ENCODE assay signal across 10 mouse cellular contexts in the genomic region with DNA sequence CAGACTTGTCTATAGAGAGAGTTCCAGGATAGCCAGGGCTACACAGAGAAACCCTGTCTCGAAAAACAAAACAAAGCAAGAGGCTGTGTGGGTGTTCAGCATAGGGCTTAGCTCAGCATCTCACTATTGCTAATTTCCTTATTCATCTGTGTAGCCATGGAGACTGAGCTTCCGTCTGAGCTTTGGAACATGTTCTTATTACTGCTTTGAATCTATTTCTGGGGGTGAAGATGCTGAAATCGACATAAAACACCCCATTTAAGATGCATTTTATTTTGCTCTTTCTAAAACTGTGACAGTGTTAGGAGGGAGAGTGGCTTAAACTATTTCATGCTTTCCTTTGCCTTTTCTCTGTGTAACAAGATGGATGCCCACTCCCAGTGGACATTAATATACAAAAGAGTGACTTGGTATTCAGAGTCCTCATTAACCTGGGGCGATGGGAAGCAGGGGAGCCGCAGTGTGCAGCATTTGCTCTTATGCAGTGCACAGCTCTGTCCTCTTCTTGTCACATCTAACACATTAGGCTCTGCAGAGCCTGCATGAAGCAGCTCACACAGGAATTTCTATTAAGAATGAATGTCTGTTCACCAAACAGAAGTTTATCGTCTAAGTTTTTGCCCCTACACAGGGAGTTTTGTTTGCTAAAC.
DNase-seq lines count a peak whose midpoint lies in the region; ATAC-seq lines count a peak whose summit lies in the region.
"Had no signal": no experiment of that assay in that cellular context is flagged by ENCODE, and none has a peak within 500 bp of the region (broad histone marks: within the 10 kb centered on the region; RNA-seq: fewer than 3 reads in every experiment).

No protein-coding gene starts in this region.

- H3K9me3 ChIP-seq in neural tube, embryonic 11.5 days (ENCODE audit: control insufficient read depth, low read length) = no peaks in the 10 kb centered on the region
- H3K9me3 ChIP-seq in midbrain, embryonic 10.5 days (replicated peaks) = no peaks in the 10 kb centered on the region

- DNase-seq in neural tube, embryonic 11.5 days (ENCODE audit: low spot score) = peak; percentile 38
- DNase-seq in neural tube, embryonic 10.5 days (ENCODE audit: extremely low spot score, low spot score) = no peak
- peak; percentile 7 for DNase-seq in induced T-regulatory cell, adult 2 months (ENCODE audit: low read depth)
- DNase-seq in midbrain, embryonic 10.5 days (ENCODE audit: low spot score) = no peak
- DNase-seq in telencephalon, adult 2 months (ENCODE audit: low read depth, low spot score) = peak; percentile 89
- no peak for DNase-seq in heart, adult 9 months (ENCODE audit: low spot score in 2 of 2)
- DNase-seq in lung, postnatal 25 days (ENCODE audit: low spot score) = no peak
- DNase-seq in kidney, adult 9 months = no peak
- DNase-seq: cerebellum, adult 11 months; heart, postnatal 10 days had no signal

- H3K4me3 ChIP-seq in neural tube, embryonic 11.5 days (ENCODE audit: low read depth, low read length) = no peak overlapping the region
- no peak overlapping the region for H3K4me3 ChIP-seq in midbrain, embryonic 10.5 days

- ATAC-seq in neural tube, embryonic 11.5 days (ENCODE audit: insufficient read depth, low FRiP score, low TSS enrichment) = peak; percentile 81

- 63% methylated on average over 6 of the region's 6 CpGs for WGBS in neural tube, embryonic 11.5 days
- 79% methylated on average over 6 of the region's 6 CpGs for WGBS in midbrain, embryonic 10.5 days

- H3K27me3 ChIP-seq in neural tube, embryonic 11.5 days (ENCODE audit: control insufficient read depth, insufficient read depth, low read length) = no peaks in the 10 kb centered on the region
- no peaks in the 10 kb centered on the region for H3K27me3 ChIP-seq in midbrain, embryonic 10.5 days (ENCODE audit: low read depth, poor library complexity, severe bottlenecking)

- H3K9ac ChIP-seq in neural tube, embryonic 11.5 days (ENCODE audit: low read length) = no peak overlapping the region

- H3K4me2 ChIP-seq in neural tube, embryonic 11.5 days (ENCODE audit: low read depth) = no peak overlapping the region

- H3K4me1 ChIP-seq in neural tube, embryonic 11.5 days (ENCODE audit: control insufficient read depth, insufficient read depth, low read length) = peaks cover 3% of the 10 kb centered on the region; the same call in 1 of the 2 replicates
- H3K4me1 ChIP-seq in midbrain, embryonic 10.5 days = peaks cover 16% of the 10 kb centered on the region

- no peaks in the 10 kb centered on the region for H3K36me3 ChIP-seq in neural tube, embryonic 11.5 days (ENCODE audit: control insufficient read depth, insufficient read depth, low read length)
- no peaks in the 10 kb centered on the region for H3K36me3 ChIP-seq in midbrain, embryonic 10.5 days

- no peak overlapping the region for H3K27ac ChIP-seq in neural tube, embryonic 11.5 days (ENCODE audit: low read depth, low read length)
- peak overlapping the region; percentile 63 for H3K27ac ChIP-seq in midbrain, embryonic 10.5 days (replicated peaks)

Comparison
In these comparisons a context has a peak if more than half of its experiments do, and no peak if none do; other contexts are left out.
1. DNase-seq: peak in neural tube, embryonic 11.5 days (single experiment), induced T-regulatory cell, adult 2 months (single experiment) and telencephalon, adult 2 months (single experiment); none in neural tube, embryonic 10.5 days (single experiment), midbrain, embryonic 10.5 days (single experiment), heart, adult 9 months (0 of 2), lung, postnatal 25 days (single experiment) and kidney, adult 9 months (single experiment).